Mouse (Mus musculus) brain, embryonic 14.5 days (tissue): ENCODE measurements around the gene Gm4177. TPM values are rescaled to one million over a fixed set of nuclear protein-coding genes. Genes with fewer than 3 reads are reported as not detected.
"Not testable (repeated sequence)": the region's sequence is repeated elsewhere in the genome, so short reads cannot be mapped to it uniquely, and the experiment has no call there.

Experiments
- DNase-seq: peaks from one replicate; pipeline ENCODE4 v3.0.0-alpha.2; 2011; ENCODE audit warnings: low read depth
- polyA plus RNA-seq: library from polyadenylated mRNA; depleted of rRNA; stranded (reverse); fragments of >200 nt; gene quantifications from 2 replicates; pipeline ENCODE4 v1.2.3, GENCODE M21; 2012; rRNA removed

Gene Gm4177
- not detected in 2 replicates for polyA plus RNA-seq

DNA sequence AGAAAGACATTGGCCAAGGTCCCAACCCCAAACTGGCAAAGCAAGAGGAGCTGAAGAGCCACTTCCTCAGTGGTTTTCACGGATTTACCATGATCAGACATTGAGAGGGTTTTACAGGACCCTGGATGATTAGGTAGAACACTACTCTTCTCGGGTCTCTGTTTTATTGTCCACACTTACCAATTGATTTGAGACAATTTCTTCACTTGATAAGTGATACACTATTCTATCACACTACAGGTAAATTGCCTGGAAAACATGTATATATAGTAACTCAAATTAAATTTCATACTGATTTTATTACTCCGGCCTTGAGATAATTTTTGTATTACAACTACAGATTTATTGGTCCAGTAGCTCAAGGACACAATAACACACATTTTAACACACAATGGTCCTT, at the start of gene Gm4177:
Gene Gm4177 (minus strand): TSS at position 101 of the 400 bp plus-strand sequence.
- DNase-seq = not testable (repeated sequence)

- not testable (repeated sequence) for DNase-seq
These were observed 47.6 kb upstream of the Gm4177 start, which contains the start of gene Gm5725 for GRCm38 (mm10) chr7:21844167-21844566. Gene Gm5725, minus strand, starts transcription at chr7:21844267.

GRCm38 (mm10) chr7:21832051-21832450, 35.5 kb upstream of the Gm4177 start, which contains the start of gene Vmn1r135:
Gene Vmn1r135, plus strand, starts transcription at chr7:21832351.
- not testable (repeated sequence) for DNase-seq

DNA sequence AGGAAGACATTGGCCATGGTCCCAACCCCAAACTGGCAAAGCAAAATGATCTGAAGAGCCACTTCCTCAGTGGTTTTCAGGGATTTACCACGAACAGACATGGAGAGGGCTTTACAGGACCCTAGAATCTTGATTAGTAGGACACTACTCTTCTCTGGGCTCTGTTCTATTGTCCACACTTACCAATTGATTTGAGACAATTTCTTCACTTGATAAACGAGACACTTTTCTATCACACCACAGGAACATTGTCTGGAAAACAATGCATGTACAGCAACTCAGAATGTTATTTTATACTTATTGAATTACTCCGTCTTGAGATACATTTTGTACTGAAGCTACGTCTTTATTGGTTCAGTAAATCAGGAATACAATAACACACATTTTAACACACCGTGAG, 35.2 kb downstream of the Gm4177 start, which contains the start of gene Gm4175:
Gene Gm4175 (minus strand): TSS at position 101 of the 400 bp plus-strand sequence.
- not testable (repeated sequence) for DNase-seq

Other genes with a start within 250 kb of the Gm4177 start
- gene Vmn1r132, start 182.6 kb downstream of the Gm4177 start, polyA plus RNA-seq = not detected in 2 replicates
- not detected in 2 replicates for gene Gm4175, start 35.3 kb downstream of the Gm4177 start, polyA plus RNA-seq
- gene Vmn1r135, start 35.6 kb upstream of the Gm4177 start, polyA plus RNA-seq = not detected in 2 replicates
- gene Gm5725, start 47.5 kb upstream of the Gm4177 start, polyA plus RNA-seq = not detected in 2 replicates
- gene Gm5891, start 124.6 kb upstream of the Gm4177 start, polyA plus RNA-seq = not detected in 2 replicates
- not detected in 2 replicates for gene Vmn1r137, start 197.9 kb upstream of the Gm4177 start, polyA plus RNA-seq
- not detected in 2 replicates for gene Vmn1r138, start 232.2 kb upstream of the Gm4177 start, polyA plus RNA-seq